Mouse (Mus musculus) thymus, adult 2 months (tissue): ENCODE data around the gene Ndufaf2.

Source experiments
- CTCF ChIP-seq: fragments of 200-500 bp; IDR thresholded peaks from 2 replicates; pipeline ENCODE4 v1.5.1; 2012; ENCODE audit warnings: mild to moderate bottlenecking, control low read depth, low read length, moderate library complexity, borderline replicate concordance; ENCODE audit not compliant: control insufficient read depth, poor library complexity, insufficient read depth; ENCODE audit errors: extremely low read depth
- POLR2A ChIP-seq: fragments of 200-500 bp; IDR thresholded peaks from 2 replicates; pipeline ENCODE4 v1.6.1; 2012; ENCODE audit warnings: mild to moderate bottlenecking, low read length, control low read depth, moderate library complexity; ENCODE audit not compliant: control insufficient read depth, poor library complexity, insufficient read depth; ENCODE audit errors: extremely low read depth

- no peak for TF ChIP-seq CTCF
- no peak for TF ChIP-seq POLR2A
Measured at GRCm38 (mm10) chr13:108130737-108131136, 27.7 kb downstream of the Ndufaf2 start.
